Mouse (Mus musculus) megakaryocyte, embryonic 14.5 days (primary cell): ENCODE measurements around the gene Lrch1. TPM values are rescaled to one million over a fixed set of nuclear protein-coding genes. Genes with fewer than 3 reads are reported as not detected.
A peak's percentile ranks its signal among the peaks of the same experiment; 100 is the strongest.

Experiments used
- H3K27me3 ChIP-seq: replicated peaks from 2 replicates; pipeline ENCODE3; 2012; ENCODE audit warnings: inconsistent platforms
- H3K36me3 ChIP-seq: replicated peaks from 2 replicates; pipeline ENCODE3; 2012; ENCODE audit warnings: low read length, inconsistent platforms, mixed read lengths
- H3K4me1 ChIP-seq: 2 replicates; pipeline ENCODE4 v1.6.1; 2012; ENCODE audit warnings: inconsistent platforms
- H3K4me3 ChIP-seq: replicated peaks from 2 replicates; pipeline ENCODE3; 2012; ENCODE audit warnings: moderate library complexity, mild to moderate bottlenecking, inconsistent platforms
- H3K9me3 ChIP-seq: 2 replicates; pipeline ENCODE4 v1.6.1; 2012; ENCODE audit warnings: inconsistent platforms
- FLI1 ChIP-seq: IDR thresholded peaks from 2 replicates; pipeline ENCODE4 v1.6.1; 2012; ENCODE audit warnings: low read length, inconsistent platforms, mixed read lengths
- GATA1 ChIP-seq: IDR thresholded peaks from 3 replicates; pipeline ENCODE4 v1.6.1; 2012; ENCODE audit warnings: mixed read lengths, low read length, inconsistent platforms, borderline replicate concordance
- polyA plus RNA-seq: library from polyadenylated mRNA; stranded (reverse); fragments of >175 nt; gene quantifications from 2 replicates; pipeline ENCODE4 v1.2.3, GENCODE M21; 2012; ENCODE audit warnings: low replicate concordance; ENCODE audit not compliant: insufficient read depth

The Lrch1 gene
- polyA plus RNA-seq, 1 experiment, result 1.9 TPM

DNA sequence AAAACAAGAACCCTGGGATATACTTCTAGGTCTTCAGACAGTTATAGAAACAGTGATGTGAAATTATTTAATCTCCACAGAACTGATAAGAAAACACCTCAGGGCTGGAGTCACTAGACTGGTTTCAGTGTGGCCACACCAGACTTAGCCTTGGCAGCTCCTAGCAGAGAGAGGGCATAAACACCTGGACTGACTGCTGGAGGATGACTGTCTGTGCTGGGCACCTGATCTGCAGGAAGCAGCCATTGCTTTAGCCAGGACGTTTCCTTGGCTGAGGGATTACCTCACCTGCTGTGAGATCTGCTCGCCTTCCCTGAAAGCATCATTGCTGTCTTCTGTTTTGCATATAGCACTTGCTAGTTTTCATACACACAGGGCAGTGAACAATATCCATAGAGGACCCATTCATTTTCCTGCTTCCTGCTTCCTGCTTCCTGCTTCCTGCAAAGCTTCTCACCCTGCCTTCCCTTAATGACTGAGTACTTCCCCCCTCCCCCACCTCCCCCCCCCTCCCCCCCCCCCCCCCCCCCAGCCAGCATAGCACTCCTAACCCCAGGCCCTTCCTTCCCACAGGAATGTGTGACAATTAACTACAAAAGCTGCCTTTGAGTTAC lies 101.9 kb downstream of the Lrch1 start:
- no peak for TF ChIP-seq FLI1

DNA sequence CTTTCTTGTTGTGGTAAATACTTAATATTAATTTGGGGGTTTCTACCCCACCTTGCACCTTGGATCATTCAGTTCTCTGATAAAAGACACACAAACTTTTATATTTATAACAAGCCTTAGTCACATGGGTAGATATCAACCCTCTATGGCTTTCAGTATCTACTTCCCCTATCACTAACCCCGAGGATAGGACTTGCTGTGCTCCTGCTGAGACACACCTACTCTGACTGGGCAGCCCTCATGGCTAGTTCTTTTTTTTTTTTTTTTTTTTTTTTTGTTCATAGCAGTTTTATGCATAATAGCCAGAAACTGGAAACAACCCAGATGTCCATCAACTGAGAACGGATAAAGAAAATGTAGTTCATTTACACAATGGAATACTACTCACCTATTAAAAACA lies 106.0 kb downstream of the Lrch1 start:
- Histone ChIP-seq H3K36me3 (no peaks in the 10 kb centered on the region), H3K27me3 (peaks cover 2% of the 10 kb centered on the region), H3K4me1 (peaks cover 13% of the 10 kb centered on the region), H3K4me3 (no peak overlapping the region), H3K9me3 (no peaks in the 10 kb centered on the region)
- no peak for TF ChIP-seq FLI1
- no peak for TF ChIP-seq GATA1

More for the DNA sequence above, 101.9 kb downstream of the Lrch1 start:
- H3K9me3 ChIP-seq, result no peaks in the 10 kb centered on the region
- H3K36me3 ChIP-seq, result no peaks in the 10 kb centered on the region
- peak overlapping the region; percentile 23 for H3K4me3 ChIP-seq
- peaks cover 6% of the 10 kb centered on the region for H3K27me3 ChIP-seq
- H3K4me1 ChIP-seq, result peaks cover 32% of the 10 kb centered on the region

DNA sequence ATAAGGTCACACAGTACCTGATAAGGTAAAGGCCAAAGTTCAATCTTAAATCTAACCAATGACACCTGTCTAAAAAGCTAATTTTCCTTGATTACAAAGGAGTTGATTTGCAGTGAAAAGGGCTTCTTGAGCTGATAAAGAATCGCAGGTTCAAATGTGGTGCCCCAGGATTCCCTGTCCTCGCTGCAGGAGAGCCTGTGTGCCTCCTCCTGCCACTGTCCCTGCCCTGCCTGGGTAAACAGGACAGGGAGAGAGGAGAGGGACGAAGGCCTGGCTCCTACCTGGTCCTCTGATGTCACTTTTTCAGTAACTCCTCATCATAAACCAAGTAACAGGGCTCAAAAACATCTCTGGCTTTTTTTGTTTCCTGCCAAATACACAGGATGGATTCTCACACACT lies 106.4 kb downstream of the Lrch1 start:
- Histone ChIP-seq H3K27me3 (peaks cover 2% of the 10 kb centered on the region), H3K9me3 (no peaks in the 10 kb centered on the region), H3K36me3 (no peaks in the 10 kb centered on the region), H3K4me3 (no peak overlapping the region), H3K4me1 (peaks cover 8% of the 10 kb centered on the region)
- TF ChIP-seq FLI1, result no peak
- TF ChIP-seq GATA1, result no peak

DNA sequence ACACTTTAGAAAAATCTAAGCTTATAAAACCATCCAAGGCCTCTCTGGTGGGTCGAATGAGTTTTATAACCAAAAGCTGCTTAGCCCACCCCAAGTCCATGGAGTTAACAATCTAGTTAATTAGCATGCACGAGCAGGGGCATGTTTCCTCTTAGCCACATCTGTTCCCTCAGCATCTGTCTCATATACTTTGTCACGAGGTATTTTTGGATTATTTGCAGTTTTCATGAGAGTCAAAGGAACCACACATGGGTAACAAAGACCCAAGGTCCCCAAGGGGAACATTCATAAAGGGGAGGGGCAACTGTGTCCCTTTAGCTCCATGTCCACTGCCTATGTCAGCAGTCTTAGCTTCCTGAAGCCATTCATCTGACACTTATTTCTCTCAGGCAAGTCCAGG lies 106.9 kb downstream of the Lrch1 start:
- Histone ChIP-seq H3K4me1 (peaks cover 4% of the 10 kb centered on the region), H3K4me3 (no peak overlapping the region), H3K27me3 (peaks cover 2% of the 10 kb centered on the region), H3K9me3 (no peaks in the 10 kb centered on the region), H3K36me3 (no peaks in the 10 kb centered on the region)
- TF ChIP-seq FLI1, result no peak
- TF ChIP-seq GATA1, result no peak

DNA sequence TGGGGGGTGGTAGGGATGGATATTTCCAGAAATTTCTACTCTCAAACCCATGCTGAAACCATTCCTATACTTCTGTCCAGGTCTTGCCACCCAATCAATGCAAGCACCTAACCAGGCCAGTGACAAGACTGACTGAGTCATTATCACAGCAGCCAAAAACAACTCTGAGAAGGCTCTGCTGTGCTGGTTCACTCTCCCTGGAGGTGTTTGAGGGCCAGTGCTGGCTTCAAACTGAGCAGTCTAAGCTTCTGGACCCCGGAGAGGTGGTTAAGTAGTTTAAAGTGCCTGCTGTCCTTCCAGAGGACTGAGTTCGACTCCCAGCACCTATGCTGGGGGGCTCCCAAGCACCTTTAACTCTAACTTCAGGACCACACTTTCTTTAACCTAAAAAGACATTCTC lies 107.3 kb downstream of the Lrch1 start:
- Histone ChIP-seq H3K27me3 (no peaks in the 10 kb centered on the region), H3K36me3 (peaks cover 3% of the 10 kb centered on the region), H3K9me3 (no peaks in the 10 kb centered on the region), H3K4me1 (no peaks in the 10 kb centered on the region; the same call in none of the 2 replicates), H3K4me3 (no peak overlapping the region)
- no peak for TF ChIP-seq GATA1
- TF ChIP-seq FLI1, result no peak

DNA sequence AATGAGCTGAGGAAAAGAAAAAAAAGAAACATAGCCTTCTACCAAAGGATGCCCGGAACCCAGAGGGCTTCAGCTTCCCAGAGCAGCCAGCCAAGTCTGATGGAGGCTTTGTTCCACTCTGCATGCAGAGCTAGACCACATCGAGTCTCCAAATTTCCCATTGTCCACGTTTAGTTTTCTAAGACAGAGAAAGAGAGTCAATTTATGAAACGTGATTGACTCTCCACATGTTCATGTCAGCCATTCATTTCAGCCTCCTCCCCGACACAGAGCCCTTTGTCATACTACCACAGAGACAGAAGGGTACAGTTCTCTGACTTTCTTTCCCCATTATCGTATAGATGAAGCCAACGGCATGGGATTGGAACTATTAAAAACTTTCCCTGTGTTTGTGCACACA lies 108.9 kb downstream of the Lrch1 start:
- H3K9me3 ChIP-seq, result no peaks in the 10 kb centered on the region
- peaks cover 11% of the 10 kb centered on the region for H3K36me3 ChIP-seq
- peaks cover 7% of the 10 kb centered on the region for H3K4me1 ChIP-seq
- H3K27me3 ChIP-seq, result no peaks in the 10 kb centered on the region
- H3K4me3 ChIP-seq, result no peak overlapping the region
- TF ChIP-seq GATA1, result no peak
- no peak for TF ChIP-seq FLI1

DNA sequence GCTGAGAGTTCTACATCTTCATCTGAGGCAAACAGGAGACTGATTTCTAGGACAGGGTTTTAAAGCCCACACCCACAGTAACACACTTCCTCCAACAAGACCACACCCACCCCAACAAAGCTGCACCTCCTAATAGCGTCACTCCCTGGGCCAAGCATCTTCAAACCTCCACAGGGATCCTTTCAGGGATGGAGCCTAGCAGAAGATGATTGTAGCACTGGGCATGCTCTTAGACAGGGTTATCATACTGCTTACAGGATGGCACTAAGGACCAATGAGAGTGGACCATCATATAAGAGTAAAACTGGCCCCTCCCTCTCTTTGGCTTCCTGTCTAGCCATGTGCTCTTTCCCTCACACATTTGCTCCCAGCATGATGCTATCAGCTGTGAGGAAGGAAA lies 112.7 kb downstream of the Lrch1 start:
- H3K36me3 ChIP-seq, result peaks cover 18% of the 10 kb centered on the region
- no peak overlapping the region for H3K4me3 ChIP-seq
- H3K9me3 ChIP-seq, result no peaks in the 10 kb centered on the region
- H3K4me1 ChIP-seq, result peaks cover 7% of the 10 kb centered on the region
- no peaks in the 10 kb centered on the region for H3K27me3 ChIP-seq
- TF ChIP-seq FLI1, result no peak
- no peak for TF ChIP-seq GATA1

DNA sequence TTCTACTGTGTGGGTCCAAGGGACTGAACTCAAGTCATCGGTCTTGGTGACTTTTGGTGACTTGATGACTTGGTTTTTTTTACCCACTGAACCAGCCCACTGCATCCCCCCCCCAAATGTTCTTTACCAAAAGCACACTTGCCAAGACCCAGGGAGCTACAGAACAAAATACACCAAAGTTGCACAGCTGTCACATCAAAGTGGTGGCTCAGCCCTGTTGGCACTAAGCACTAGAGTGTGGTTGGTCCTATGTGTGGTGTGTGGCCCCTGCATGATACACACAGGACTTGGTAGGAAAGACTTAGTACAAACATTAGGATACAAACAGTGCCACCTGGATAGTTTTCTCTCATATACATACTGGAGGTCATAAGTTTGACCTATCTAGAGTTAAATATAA lies 113.5 kb downstream of the Lrch1 start:
- H3K9me3 ChIP-seq, result no peaks in the 10 kb centered on the region
- peaks cover 7% of the 10 kb centered on the region for H3K4me1 ChIP-seq
- TF ChIP-seq GATA1, result no peak
- no peak for TF ChIP-seq FLI1
- H3K4me3 ChIP-seq, result no peak overlapping the region
- H3K27me3 ChIP-seq, result no peaks in the 10 kb centered on the region
- H3K36me3 ChIP-seq, result peaks cover 18% of the 10 kb centered on the region

DNA sequence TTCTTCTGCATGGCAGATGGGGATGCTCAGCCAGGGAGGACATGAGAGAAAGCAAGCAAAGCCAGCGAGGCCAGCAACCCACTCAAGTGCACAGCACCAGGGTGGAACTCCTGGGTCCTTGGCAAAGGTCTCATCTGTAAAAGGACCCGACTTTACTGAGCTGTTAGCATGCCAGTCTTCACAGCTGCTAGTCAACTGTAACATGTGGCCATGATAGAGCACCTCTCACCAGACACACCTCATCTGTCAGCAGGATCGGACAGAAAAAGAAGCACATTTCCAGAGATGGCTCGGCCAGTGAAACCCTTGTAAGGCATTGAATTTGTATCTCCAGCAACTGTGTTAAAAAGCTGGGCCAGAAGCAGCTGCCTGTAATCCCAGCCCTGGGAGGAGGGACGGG lies 116.0 kb downstream of the Lrch1 start:
- H3K4me3 ChIP-seq, result no peak overlapping the region
- H3K9me3 ChIP-seq, result no peaks in the 10 kb centered on the region
- TF ChIP-seq GATA1 (no peak), FLI1 (no peak)
- H3K36me3 ChIP-seq, result peaks cover 18% of the 10 kb centered on the region
- no peaks in the 10 kb centered on the region for H3K27me3 ChIP-seq
- H3K4me1 ChIP-seq, result peaks cover 7% of the 10 kb centered on the region

DNA sequence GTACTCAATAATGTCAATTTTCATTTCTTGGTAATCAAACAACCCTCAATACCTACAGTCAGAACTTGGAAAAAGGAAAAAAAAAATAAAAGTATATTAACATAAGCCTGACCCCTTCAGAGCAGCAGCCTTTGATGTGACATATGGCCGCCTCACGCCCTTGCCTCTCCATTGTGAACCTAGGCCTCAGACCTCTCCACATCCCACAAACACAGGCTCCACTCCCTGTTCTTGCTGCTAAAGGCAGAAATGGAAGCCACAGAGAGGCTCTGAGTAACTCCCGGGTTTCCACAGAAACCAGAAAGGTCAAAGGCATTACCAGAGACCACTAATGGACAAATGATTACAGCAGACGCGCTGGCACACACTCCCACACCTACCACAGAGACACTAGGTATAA lies 116.6 kb downstream of the Lrch1 start:
- peaks cover 7% of the 10 kb centered on the region for H3K4me1 ChIP-seq
- peaks cover 18% of the 10 kb centered on the region for H3K36me3 ChIP-seq
- no peak overlapping the region for H3K4me3 ChIP-seq
- no peaks in the 10 kb centered on the region for H3K27me3 ChIP-seq
- no peak for TF ChIP-seq FLI1
- no peak for TF ChIP-seq GATA1
- no peaks in the 10 kb centered on the region for H3K9me3 ChIP-seq

DNA sequence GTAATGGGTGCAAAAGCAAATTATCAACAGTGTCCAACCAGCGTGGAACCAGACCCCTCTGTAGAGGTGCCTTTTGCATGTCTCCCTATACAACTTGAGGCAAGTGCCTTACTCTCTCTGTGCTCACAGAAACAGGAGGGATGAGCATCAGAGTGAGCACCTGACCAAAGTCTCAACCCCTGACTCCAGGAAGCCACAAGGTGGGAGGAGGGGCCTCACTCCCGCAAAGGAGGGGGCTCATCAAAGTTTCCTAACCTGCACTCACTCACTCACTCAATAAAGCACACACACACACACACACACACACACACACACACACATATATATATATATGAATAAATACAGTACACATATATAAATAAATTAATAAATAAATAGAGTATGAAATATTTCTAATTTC lies 117.1 kb downstream of the Lrch1 start:
- Histone ChIP-seq H3K9me3 (no peaks in the 10 kb centered on the region), H3K4me3 (no peak overlapping the region), H3K27me3 (no peaks in the 10 kb centered on the region), H3K36me3 (peaks cover 20% of the 10 kb centered on the region), H3K4me1 (peaks cover 7% of the 10 kb centered on the region)
- TF ChIP-seq FLI1 (no peak), GATA1 (no peak)
